Mouse (Mus musculus) thymus, adult 2 months (tissue): ENCODE data around the gene Glg1.

Source experiments
- CTCF ChIP-seq: fragments of 200-500 bp; IDR thresholded peaks from 2 replicates; pipeline ENCODE4 v1.5.1; 2012; ENCODE audit warnings: mild to moderate bottlenecking, control low read depth, low read length, moderate library complexity, borderline replicate concordance; ENCODE audit not compliant: control insufficient read depth, poor library complexity, insufficient read depth; ENCODE audit errors: extremely low read depth
- POLR2A ChIP-seq: fragments of 200-500 bp; IDR thresholded peaks from 2 replicates; pipeline ENCODE4 v1.6.1; 2012; ENCODE audit warnings: mild to moderate bottlenecking, low read length, control low read depth, moderate library complexity; ENCODE audit not compliant: control insufficient read depth, poor library complexity, insufficient read depth; ENCODE audit errors: extremely low read depth

DNA sequence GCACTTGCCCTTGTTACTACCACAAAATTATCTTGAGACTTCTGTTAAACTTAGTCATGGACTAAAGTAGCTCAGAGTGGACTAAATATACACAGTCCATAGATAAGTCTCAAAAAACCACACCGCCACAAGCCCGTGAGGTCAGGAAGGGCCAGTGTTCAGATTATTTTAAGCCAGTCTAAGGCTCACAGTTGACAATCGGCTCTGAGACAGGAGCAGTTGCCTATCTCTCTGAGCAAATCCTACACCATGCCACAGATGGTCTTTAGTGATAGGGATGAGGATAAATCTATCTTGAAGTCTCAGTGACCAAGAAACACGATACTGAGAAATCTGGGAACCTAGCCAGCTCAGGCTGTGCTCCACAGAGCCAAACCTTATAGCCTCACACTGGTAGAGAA is 3.0 kb upstream of the Glg1 start:
- TF ChIP-seq CTCF (no peak), POLR2A (no peak)
